ENCODE assay signal across 28 mouse cellular contexts in genomic region chrX:48460496-48460895, GRCm38 (mm10). TPM values are rescaled to one million over a fixed set of nuclear protein-coding genes. Genes with fewer than 3 reads are reported as not detected.
"Had no signal": no experiment of that assay in that cellular context is flagged by ENCODE, and none has a peak within 500 bp of the region (broad histone marks: within the 10 kb centered on the region; RNA-seq: fewer than 3 reads in every experiment).

No protein-coding gene starts in this region.

- ATAC-seq: hindbrain, embryonic 16.5 days; inflammation-experienced regulatory T-cells, adult 6 months; intestine, embryonic 15.5 days; intestine, postnatal 0 days; liver, embryonic 12.5 days had no signal

- H3K27me3 ChIP-seq: heart, embryonic 13.5 days; heart, embryonic 15.5 days; intestine, embryonic 15.5 days; limb, embryonic 13.5 days; limb, embryonic 15.5 days had no signal

- H3K36me3 ChIP-seq: heart, embryonic 13.5 days; heart, embryonic 15.5 days; hindbrain, embryonic 10.5 days; hindbrain, embryonic 12.5 days; intestine, embryonic 15.5 days; limb, embryonic 13.5 days; limb, embryonic 15.5 days; liver, embryonic 12.5 days had no signal

- H3K9me3 ChIP-seq: heart, embryonic 13.5 days; heart, embryonic 15.5 days; hindbrain, embryonic 12.5 days; intestine, embryonic 15.5 days; limb, embryonic 13.5 days; limb, embryonic 15.5 days; liver, embryonic 12.5 days had no signal

- DNase-seq: gastrocnemius, adult 2 months; gastrocnemius, postnatal 10 days; gastrocnemius, postnatal 25 days; heart, adult 2 months; heart, postnatal 14 days; heart, postnatal 4 days; kidney, adult 18-20 months; kidney, adult 8-10 months; kidney, postnatal 10 days; kidney, postnatal 25 days; kidney, postnatal 4 days; left cerebral cortex, postnatal 4 days had no signal

- H3K4me3 ChIP-seq: gastrocnemius, adult 2 months; heart, adult 2 months; heart, embryonic 13.5 days; heart, embryonic 15.5 days; hindbrain, embryonic 10.5 days; hindbrain, embryonic 12.5 days; intestine, embryonic 15.5 days; layer of hippocampus, adult 2 months; limb, embryonic 13.5 days; limb, embryonic 15.5 days; liver, embryonic 12.5 days had no signal

- H3K4me2 ChIP-seq: heart, embryonic 11.5 days; heart, embryonic 13.5 days; heart, embryonic 15.5 days; hindbrain, embryonic 12.5 days; hindbrain, embryonic 14.5 days; intestine, embryonic 15.5 days; limb, embryonic 13.5 days; limb, embryonic 15.5 days; liver, embryonic 12.5 days had no signal

- H3K4me1 ChIP-seq: hindbrain, embryonic 10.5 days; hindbrain, embryonic 12.5 days; intestine, embryonic 15.5 days had no signal

- H3K9ac ChIP-seq: heart, embryonic 13.5 days; heart, embryonic 15.5 days; hindbrain, embryonic 12.5 days; hindbrain, embryonic 14.5 days; intestine, embryonic 15.5 days; limb, embryonic 13.5 days; limb, embryonic 15.5 days; liver, embryonic 12.5 days had no signal

- H3K27ac ChIP-seq: gastrocnemius, adult 2 months; heart, adult 2 months; heart, embryonic 13.5 days; heart, embryonic 15.5 days; hindbrain, embryonic 10.5 days; hindbrain, embryonic 12.5 days; hindbrain, embryonic 14.5 days; intestine, embryonic 15.5 days; layer of hippocampus, adult 2 months; limb, embryonic 13.5 days; limb, embryonic 15.5 days; liver, embryonic 12.5 days had no signal

RNA-seq across cellular contexts. Expression of gene Rab33a, which starts 58.6 kb away (rescaled TPM):
- total RNA-seq: granulocyte monocyte progenitor cell, adult 5-6 weeks; liver, adult 2 months had no signal
